8 mouse cellular contexts compared by ENCODE assay signal in genomic region chr3:21936616-21937015, GRCm38 (mm10).
A peak's percentile ranks its signal among the peaks of the same experiment; 100 is the strongest.
DNase-seq lines count a peak whose midpoint lies in the region; ATAC-seq and TF ChIP-seq lines count a peak whose summit lies in the region.

No protein-coding gene starts in this region.

- 21% methylated on average over 8 of the region's 8 CpGs for WGBS in heart, embryonic 11.5 days (ENCODE audit: insufficient replicate concordance)
- 11% methylated on average over 8 of the region's 8 CpGs for WGBS in embryonic facial prominence, embryonic 13.5 days
- 14% methylated on average over 8 of the region's 8 CpGs for WGBS in midbrain, postnatal 0 days

- H3K9me3 ChIP-seq in heart, embryonic 11.5 days (replicated peaks; ENCODE audit: control insufficient read depth, low read length): no peaks in the 10 kb centered on the region
- H3K9me3 ChIP-seq in ES-Bruce4 (replicated peaks; ENCODE audit: control insufficient read depth, insufficient read depth, low read length, poor library complexity, severe bottlenecking): no peaks in the 10 kb centered on the region
- no peaks in the 10 kb centered on the region for H3K9me3 ChIP-seq in embryonic facial prominence, embryonic 13.5 days
- H3K9me3 ChIP-seq in midbrain, postnatal 0 days (ENCODE audit: low read length): no peaks in the 10 kb centered on the region

- no peak for TF ChIP-seq CTCF in ES-Bruce4 (IDR thresholded peaks at IDR 0.05; ENCODE audit: low read depth, low read length)
- no peak for TF ChIP-seq CTCF in midbrain, postnatal 0 days (IDR thresholded peaks at IDR 0.05)

- H3K36me3 ChIP-seq in heart, embryonic 11.5 days (ENCODE audit: control insufficient read depth, insufficient read depth, low read length): no peaks in the 10 kb centered on the region
- H3K36me3 ChIP-seq in ES-Bruce4 (ENCODE audit: control insufficient read depth, insufficient read depth, low read length, poor library complexity, severe bottlenecking): no peaks in the 10 kb centered on the region
- H3K36me3 ChIP-seq in embryonic facial prominence, embryonic 13.5 days: no peaks in the 10 kb centered on the region
- H3K36me3 ChIP-seq in midbrain, postnatal 0 days (ENCODE audit: insufficient read depth, low read length): no peaks in the 10 kb centered on the region

- peak overlapping the region; percentile 6; the same call in 1 of the 2 replicates for H3K9ac ChIP-seq in heart, embryonic 11.5 days (ENCODE audit: low read depth, low read length)
- H3K9ac ChIP-seq in ES-Bruce4 (ENCODE audit: low read depth, poor library complexity, severe bottlenecking): peak overlapping the region; percentile 49
- H3K9ac ChIP-seq in embryonic facial prominence, embryonic 13.5 days: no peak overlapping the region
- no peak overlapping the region for H3K9ac ChIP-seq in midbrain, postnatal 0 days (replicated peaks; ENCODE audit: low read length, poor library complexity, severe bottlenecking)

- peak overlapping the region; percentile 66 for H3K4me2 ChIP-seq in heart, embryonic 11.5 days
- H3K4me2 ChIP-seq in embryonic facial prominence, embryonic 13.5 days: peak overlapping the region; percentile 62
- peak overlapping the region; percentile 55 for H3K4me2 ChIP-seq in midbrain, postnatal 0 days (ENCODE audit: low read depth, low read length, poor library complexity, severe bottlenecking)

- ATAC-seq in heart, embryonic 11.5 days (replicated peaks; ENCODE audit: insufficient number of reproducible peaks, low FRiP score, low TSS enrichment): peak; percentile 3; the same call in 1 of the 2 replicates
- no peak for ATAC-seq in embryonic facial prominence, embryonic 13.5 days (ENCODE audit: insufficient number of reproducible peaks, insufficient read depth, low FRiP score, low TSS enrichment, low read depth)
- ATAC-seq in midbrain, postnatal 0 days (ENCODE audit: low FRiP score): 0 out of 2 replicates have a peak, but pooled peaks have one; percentile 1

- peak; percentile 75 for TF ChIP-seq EP300 in ES-Bruce4 (IDR thresholded peaks at IDR 0.05; ENCODE audit: insufficient read depth, low read depth, low read length)

- H3K4me1 ChIP-seq in heart, embryonic 11.5 days (ENCODE audit: control insufficient read depth, insufficient read depth, low read length): peaks cover 23% of the 10 kb centered on the region
- peaks cover 4% of the 10 kb centered on the region for H3K4me1 ChIP-seq in ES-Bruce4 (ENCODE audit: control insufficient read depth, insufficient read depth, low read length)
- H3K4me1 ChIP-seq in embryonic facial prominence, embryonic 13.5 days: peaks cover 44% of the 10 kb centered on the region
- peaks cover 7% of the 10 kb centered on the region for H3K4me1 ChIP-seq in midbrain, postnatal 0 days (ENCODE audit: insufficient read depth, low read length)

- intact Hi-C loops in heart, postnatal 14 days (cut with DNase I): loop anchor here (1.0 to 10.0 kb wide), 7 partner anchors 51 to 1279 kb away; partner anchors contain the start of gene Tbl1xr1

- DNase-seq in heart, postnatal 14 days: no peak
- DNase-seq in kidney, postnatal 10 days: peak; percentile 35
- no peak for DNase-seq in midbrain, postnatal 0 days (ENCODE audit: low spot score)
- DNase-seq in urinary bladder, postnatal 14 days (ENCODE audit: low spot score): no peak
- DNase-seq in testis, postnatal 10 days (ENCODE audit: low spot score): no peak

- H3K4me3 ChIP-seq in heart, embryonic 11.5 days (ENCODE audit: low read depth, low read length): peak overlapping the region; percentile 35; the same call in 1 of the 2 replicates
- H3K4me3 ChIP-seq in ES-Bruce4 (ENCODE audit: low read depth, low read length): peak overlapping the region; percentile 85
- peak overlapping the region; percentile 42; the same call in 1 of the 2 replicates for H3K4me3 ChIP-seq in embryonic facial prominence, embryonic 13.5 days
- H3K4me3 ChIP-seq in midbrain, postnatal 0 days (ENCODE audit: low read depth, low read length): no peak overlapping the region; the same call in 1 of the 2 replicates

- no peak for TF ChIP-seq POLR2A in ES-Bruce4 (IDR thresholded peaks at IDR 0.05; ENCODE audit: insufficient read depth, low read length)

- no peaks in the 10 kb centered on the region for H3K27me3 ChIP-seq in heart, embryonic 11.5 days (ENCODE audit: control insufficient read depth, insufficient read depth, low read length)
- no peaks in the 10 kb centered on the region for H3K27me3 ChIP-seq in ES-Bruce4 (ENCODE audit: control insufficient read depth, insufficient read depth, low read length, poor library complexity, severe bottlenecking)
- no peaks in the 10 kb centered on the region for H3K27me3 ChIP-seq in embryonic facial prominence, embryonic 13.5 days
- H3K27me3 ChIP-seq in midbrain, postnatal 0 days (ENCODE audit: insufficient read depth, low read length): no peaks in the 10 kb centered on the region

- H3K27ac ChIP-seq in heart, embryonic 11.5 days (ENCODE audit: low read depth, low read length): no peak overlapping the region
- H3K27ac ChIP-seq in ES-Bruce4 (ENCODE audit: insufficient read depth, low read length): peak overlapping the region; percentile 93
- peak overlapping the region; percentile 89 for H3K27ac ChIP-seq in embryonic facial prominence, embryonic 13.5 days
- no peak overlapping the region for H3K27ac ChIP-seq in midbrain, postnatal 0 days (ENCODE audit: low read depth, low read length)

Comparison
In these comparisons a context has a peak if more than half of its experiments do, and no peak if none do; other contexts are left out.
1. H3K27ac ChIP-seq: peak in ES-Bruce4 (single experiment) and embryonic facial prominence, embryonic 13.5 days (single experiment); none in heart, embryonic 11.5 days (single experiment) and midbrain, postnatal 0 days (single experiment).
2. H3K9ac ChIP-seq: peak in heart, embryonic 11.5 days (single experiment) and ES-Bruce4 (single experiment); none in embryonic facial prominence, embryonic 13.5 days (single experiment) and midbrain, postnatal 0 days (single experiment).
3. Peak in every context shown above with its lines, with median percentiles within 50 percentile points of each other: H3K4me2 ChIP-seq.